Mouse (Mus musculus): Measurements from ENCODE around the gene Cdadc1. TPM values are rescaled to one million over a fixed set of nuclear protein-coding genes. Genes with fewer than 3 reads are reported as not detected.

Gene Cdadc1
- polyA plus RNA-seq (2014; fragmentation: Nextera tagmentation; extraction: Ambion mirVana): 41.7 and 42.7 TPM in 2 replicates

GRCm38 (mm10) chr14:59597398-59598259 lies at the start of gene Cdadc1:
Gene Cdadc1, minus strand, starts transcription at chr14:59597959.
- Histone ChIP-seq H3K9me3 (ENCODE audit: control insufficient read depth, low read depth, low read length) (no peaks in the 10 kb centered on the region), H3K27me3 (ENCODE audit: control insufficient read depth, insufficient read depth, low read length) (no peaks in the 10 kb centered on the region), H3K4me3 (ENCODE audit: low read depth, low read length) (peak within 1 kb of the TSS; percentile 71), H3K4me1 (ENCODE audit: control insufficient read depth, insufficient read depth, low read length) (peaks cover 7% of the 10 kb centered on the region), H3K36me3 (ENCODE audit: control insufficient read depth, insufficient read depth, low read length) (no peaks in the 10 kb centered on the region; the same call in 1 of the 2 replicates), H3K27ac (ENCODE audit: low read length) (no peak within 1 kb of the TSS), H3K9ac (replicated peaks; ENCODE audit: low read depth, low read length) (peak within 1 kb of the TSS; percentile 66), H3K4me2 (replicated peaks; ENCODE audit: low read depth, low read length) (peak within 1 kb of the TSS; percentile 78)
- WGBS: under 1% methylated on average over 47 of the region's 48 CpGs
- peak; percentile 91 for ATAC-seq (ENCODE audit: insufficient number of reproducible peaks, insufficient read depth, low FRiP score, low read depth)

- H3K9ac ChIP-seq (replicated peaks; ENCODE audit: low read depth, low read length): no peak overlapping the region
- no peaks in the 10 kb centered on the region for H3K36me3 ChIP-seq (ENCODE audit: control insufficient read depth, insufficient read depth, low read length)
- peak; percentile 28; the same call in 1 of the 2 replicates for ATAC-seq (ENCODE audit: insufficient number of reproducible peaks, insufficient read depth, low FRiP score, low read depth)
- H3K27me3 ChIP-seq (ENCODE audit: control insufficient read depth, insufficient read depth, low read length): no peaks in the 10 kb centered on the region
- no peaks in the 10 kb centered on the region for H3K9me3 ChIP-seq (ENCODE audit: control insufficient read depth, low read depth, low read length)
- H3K4me2 ChIP-seq (replicated peaks; ENCODE audit: low read depth, low read length): no peak overlapping the region
- H3K4me1 ChIP-seq (ENCODE audit: control insufficient read depth, insufficient read depth, low read length): 0 out of 2 replicates have a peak, but pooled peaks cover 5% of the 10 kb centered on the region
- H3K4me3 ChIP-seq (ENCODE audit: low read depth, low read length): no peak overlapping the region
- 64% methylated on average over 16 of the region's 16 CpGs for WGBS
- H3K27ac ChIP-seq (ENCODE audit: low read length): no peak overlapping the region
These were observed 49.3 kb upstream of the Cdadc1 start for GRCm38 (mm10) chr14:59646826-59647697.

- Histone ChIP-seq H3K27ac (ENCODE audit: low read length) (no peak overlapping the region), H3K4me1 (ENCODE audit: control insufficient read depth, insufficient read depth, low read length) (0 out of 2 replicates have a peak, but pooled peaks cover 5% of the 10 kb centered on the region), H3K9ac (replicated peaks; ENCODE audit: low read depth, low read length) (no peak overlapping the region), H3K36me3 (ENCODE audit: control insufficient read depth, insufficient read depth, low read length) (no peaks in the 10 kb centered on the region), H3K9me3 (ENCODE audit: control insufficient read depth, low read depth, low read length) (no peaks in the 10 kb centered on the region), H3K27me3 (ENCODE audit: control insufficient read depth, insufficient read depth, low read length) (no peaks in the 10 kb centered on the region), H3K4me2 (replicated peaks; ENCODE audit: low read depth, low read length) (no peak overlapping the region), H3K4me3 (ENCODE audit: low read depth, low read length) (no peak overlapping the region)
- WGBS: 72% methylated on average over 3 of the region's 3 CpGs
- ATAC-seq (ENCODE audit: insufficient number of reproducible peaks, insufficient read depth, low FRiP score, low read depth): no peak
These were observed 47.1 kb upstream of the Cdadc1 start for GRCm38 (mm10) chr14:59644896-59645295.

- H3K27ac ChIP-seq (ENCODE audit: low read length): no peak overlapping the region
- 100% methylated on average over 1 of the region's 1 CpGs for WGBS
- no peak overlapping the region for H3K9ac ChIP-seq (replicated peaks; ENCODE audit: low read depth, low read length)
- no peak for ATAC-seq (ENCODE audit: insufficient number of reproducible peaks, insufficient read depth, low FRiP score, low read depth)
- H3K9me3 ChIP-seq (ENCODE audit: control insufficient read depth, low read depth, low read length): no peaks in the 10 kb centered on the region
- H3K4me2 ChIP-seq (replicated peaks; ENCODE audit: low read depth, low read length): no peak overlapping the region
- H3K36me3 ChIP-seq (ENCODE audit: control insufficient read depth, insufficient read depth, low read length): no peaks in the 10 kb centered on the region
- H3K4me3 ChIP-seq (ENCODE audit: low read depth, low read length): no peak overlapping the region
- no peaks in the 10 kb centered on the region for H3K27me3 ChIP-seq (ENCODE audit: control insufficient read depth, insufficient read depth, low read length)
- H3K4me1 ChIP-seq (ENCODE audit: control insufficient read depth, insufficient read depth, low read length): 0 out of 2 replicates have a peak, but pooled peaks cover 10% of the 10 kb centered on the region
These were observed 46.4 kb upstream of the Cdadc1 start for GRCm38 (mm10) chr14:59644166-59644565.

- H3K27ac ChIP-seq (ENCODE audit: low read length): no peak overlapping the region
- 37% methylated on average over 12 of the region's 12 CpGs for WGBS
These were observed 45.8 kb upstream of the Cdadc1 start for GRCm38 (mm10) chr14:59643582-59643981.

GRCm38 (mm10) chr14:59641856-59642255 lies 44.1 kb upstream of the Cdadc1 start:
- Histone ChIP-seq H3K4me2 (replicated peaks; ENCODE audit: low read depth, low read length) (no peak overlapping the region), H3K9ac (replicated peaks; ENCODE audit: low read depth, low read length) (no peak overlapping the region), H3K27ac (ENCODE audit: low read length) (no peak overlapping the region), H3K4me1 (ENCODE audit: control insufficient read depth, insufficient read depth, low read length) (0 out of 2 replicates have a peak, but pooled peaks cover 9% of the 10 kb centered on the region), H3K9me3 (ENCODE audit: control insufficient read depth, low read depth, low read length) (no peaks in the 10 kb centered on the region), H3K27me3 (ENCODE audit: control insufficient read depth, insufficient read depth, low read length) (no peaks in the 10 kb centered on the region), H3K36me3 (ENCODE audit: control insufficient read depth, insufficient read depth, low read length) (no peaks in the 10 kb centered on the region), H3K4me3 (ENCODE audit: low read depth, low read length) (no peak overlapping the region)
- 23% methylated on average over 5 of the region's 5 CpGs for WGBS
- no peak for ATAC-seq (ENCODE audit: insufficient number of reproducible peaks, insufficient read depth, low FRiP score, low read depth)

More at GRCm38 (mm10) chr14:59643582-59643981, 45.8 kb upstream of the Cdadc1 start:
- Histone ChIP-seq H3K36me3 (ENCODE audit: control insufficient read depth, insufficient read depth, low read length) (no peaks in the 10 kb centered on the region), H3K9ac (replicated peaks; ENCODE audit: low read depth, low read length) (no peak overlapping the region), H3K27me3 (ENCODE audit: control insufficient read depth, insufficient read depth, low read length) (no peaks in the 10 kb centered on the region), H3K9me3 (ENCODE audit: control insufficient read depth, low read depth, low read length) (no peaks in the 10 kb centered on the region), H3K4me1 (ENCODE audit: control insufficient read depth, insufficient read depth, low read length) (0 out of 2 replicates have a peak, but pooled peaks cover 11% of the 10 kb centered on the region), H3K4me3 (ENCODE audit: low read depth, low read length) (no peak overlapping the region), H3K4me2 (replicated peaks; ENCODE audit: low read depth, low read length) (no peak overlapping the region)
- ATAC-seq (ENCODE audit: insufficient number of reproducible peaks, insufficient read depth, low FRiP score, low read depth): no peak

- no peak overlapping the region for H3K4me2 ChIP-seq (replicated peaks; ENCODE audit: low read depth, low read length)
- no peak for ATAC-seq (ENCODE audit: insufficient number of reproducible peaks, insufficient read depth, low FRiP score, low read depth)
- no peaks in the 10 kb centered on the region for H3K36me3 ChIP-seq (ENCODE audit: control insufficient read depth, insufficient read depth, low read length)
- H3K27ac ChIP-seq (ENCODE audit: low read length): no peak overlapping the region
- H3K9ac ChIP-seq (replicated peaks; ENCODE audit: low read depth, low read length): no peak overlapping the region
- 27% methylated on average over 7 of the region's 7 CpGs for WGBS
- no peak overlapping the region for H3K4me3 ChIP-seq (ENCODE audit: low read depth, low read length)
- 0 out of 2 replicates have a peak, but pooled peaks cover 9% of the 10 kb centered on the region for H3K4me1 ChIP-seq (ENCODE audit: control insufficient read depth, insufficient read depth, low read length)
- no peaks in the 10 kb centered on the region for H3K27me3 ChIP-seq (ENCODE audit: control insufficient read depth, insufficient read depth, low read length)
- no peaks in the 10 kb centered on the region for H3K9me3 ChIP-seq (ENCODE audit: control insufficient read depth, low read depth, low read length)
These were observed 41.3 kb upstream of the Cdadc1 start for GRCm38 (mm10) chr14:59638906-59639703.

Data from stomach, embryonic 14.5 days (tissue).